Mouse (Mus musculus) left cerebral cortex, adult 11 months (tissue): ENCODE results near the gene Rab42.

Source experiments
- DNase-seq: peaks from one replicate; pipeline ENCODE4 v3.0.0; 2022; ENCODE audit warnings: low spot score

Gene Rab42

DNA sequence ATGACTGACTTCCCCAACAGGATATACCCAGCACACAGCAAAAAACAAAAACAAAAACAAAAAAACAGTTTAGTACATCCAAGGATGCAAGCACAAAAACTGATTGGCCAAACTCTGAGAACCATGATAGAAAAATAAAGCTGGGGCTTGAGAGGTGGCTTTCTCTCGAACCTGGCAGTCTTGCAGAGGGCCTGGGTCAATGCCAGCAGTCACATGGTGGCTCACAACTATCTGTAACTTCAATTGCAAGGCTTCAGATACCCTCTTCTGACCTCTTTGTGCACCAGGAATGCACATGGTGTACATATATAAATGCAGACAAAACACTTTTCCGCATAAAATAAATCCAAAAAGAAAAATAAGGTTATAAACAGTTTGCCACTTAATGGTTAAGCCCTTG, 30.0 kb downstream of the Rab42 start:
- DNase-seq = no peak

DNA sequence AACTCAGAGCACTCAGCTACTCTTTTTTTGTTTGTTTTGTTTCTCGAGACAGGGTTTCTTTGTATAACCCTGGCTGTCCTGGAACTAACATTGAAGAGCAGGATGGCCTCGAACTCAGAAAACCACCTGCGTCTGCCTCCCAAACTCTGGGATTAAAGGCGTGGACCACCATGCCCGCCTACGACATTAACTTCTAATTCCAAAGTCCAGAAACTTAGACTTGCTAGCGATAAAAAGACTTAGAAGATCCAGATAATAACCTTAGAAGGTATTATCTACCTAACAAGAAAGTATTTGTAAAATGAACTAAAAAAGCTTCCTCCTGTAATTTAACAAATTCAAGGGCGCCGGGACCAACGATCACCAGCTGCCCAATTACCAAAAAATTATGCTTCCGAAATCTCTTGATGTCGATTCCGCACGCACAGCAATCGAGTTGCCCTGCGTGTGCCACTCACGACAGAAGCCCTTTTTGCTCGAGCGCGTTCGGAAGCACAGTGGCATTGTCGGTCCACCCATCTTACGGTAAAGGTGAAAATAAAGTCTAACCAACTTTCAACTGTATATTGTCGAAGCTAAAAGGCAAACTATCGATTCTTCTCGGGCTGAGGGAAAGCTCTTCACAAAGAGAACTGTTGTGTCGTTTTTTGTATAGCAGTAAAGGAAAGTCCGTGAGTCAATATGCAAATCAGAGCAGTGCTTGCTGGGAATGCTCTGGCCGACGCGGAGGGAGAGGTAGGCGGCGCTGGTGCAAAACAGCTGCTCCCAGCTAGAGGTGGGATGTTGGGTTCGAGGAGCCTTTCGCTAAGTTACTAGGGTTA, 33.2 kb downstream of the Rab42 start:
- peak; percentile 84 for DNase-seq

DNA sequence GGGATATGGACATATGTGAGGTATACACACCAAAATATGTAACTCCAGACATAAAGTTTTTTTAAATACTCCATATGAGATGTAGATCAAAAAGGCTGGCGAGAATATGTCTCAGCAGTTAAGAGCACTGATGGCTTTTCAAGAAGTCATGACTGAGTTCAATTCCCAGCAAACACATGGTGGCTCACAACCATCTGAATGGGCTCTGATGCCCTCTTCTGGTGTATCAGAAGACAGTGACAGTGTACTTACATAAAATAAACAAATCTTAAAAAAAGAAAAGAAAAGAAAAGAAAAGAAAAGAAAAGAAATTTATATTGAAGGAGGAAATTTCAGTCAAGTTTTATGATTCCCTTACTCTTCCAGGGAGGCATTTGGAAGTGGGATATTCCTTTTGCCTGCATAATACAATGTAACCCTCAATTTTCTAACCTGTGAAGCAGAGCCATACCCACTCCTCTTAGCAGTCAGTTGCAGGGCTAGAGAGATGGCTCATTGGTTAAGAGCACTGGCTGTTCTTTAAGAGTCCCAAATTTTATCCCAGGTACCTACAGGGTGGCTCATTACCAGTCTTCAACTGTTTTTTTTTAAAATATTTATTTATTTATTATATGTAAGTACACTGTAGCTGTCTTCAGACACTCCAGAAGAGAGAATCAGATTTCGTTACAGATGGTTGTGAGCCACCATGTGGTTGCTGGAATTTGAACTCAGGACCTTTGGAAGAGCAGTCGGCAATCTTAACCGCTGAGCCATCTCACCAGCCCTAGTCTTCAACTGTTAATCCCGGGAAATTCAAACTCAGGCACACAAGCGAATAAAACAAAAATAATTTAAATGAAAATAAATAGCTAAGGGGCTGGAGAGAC, 34.1 kb downstream of the Rab42 start:
- no peak for DNase-seq

DNA sequence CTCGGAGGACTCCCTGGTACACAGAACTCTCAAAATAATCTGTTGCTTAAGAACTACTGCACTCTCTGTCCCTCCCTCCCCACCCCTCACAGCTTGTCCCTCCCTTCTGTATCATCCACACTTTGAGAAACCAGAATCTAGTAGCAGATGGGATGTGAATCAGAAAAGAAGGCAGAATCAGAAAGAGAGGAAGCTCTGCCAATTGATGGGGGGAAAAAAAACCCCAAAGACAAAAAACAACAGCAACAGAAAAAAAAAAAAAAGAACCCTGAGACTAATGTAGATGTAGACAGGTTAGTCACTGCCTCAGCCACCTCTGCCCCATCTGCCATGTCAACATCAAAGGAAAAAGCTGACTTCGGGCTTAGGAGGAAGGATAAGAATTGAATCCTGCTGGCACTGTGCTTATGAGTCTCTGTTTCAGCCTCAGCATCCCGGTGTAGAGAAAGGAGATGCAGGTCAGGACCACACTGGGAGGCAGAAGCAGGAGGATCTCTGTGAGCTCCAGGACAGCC, 36.3 kb downstream of the Rab42 start:
- no peak for DNase-seq

DNA sequence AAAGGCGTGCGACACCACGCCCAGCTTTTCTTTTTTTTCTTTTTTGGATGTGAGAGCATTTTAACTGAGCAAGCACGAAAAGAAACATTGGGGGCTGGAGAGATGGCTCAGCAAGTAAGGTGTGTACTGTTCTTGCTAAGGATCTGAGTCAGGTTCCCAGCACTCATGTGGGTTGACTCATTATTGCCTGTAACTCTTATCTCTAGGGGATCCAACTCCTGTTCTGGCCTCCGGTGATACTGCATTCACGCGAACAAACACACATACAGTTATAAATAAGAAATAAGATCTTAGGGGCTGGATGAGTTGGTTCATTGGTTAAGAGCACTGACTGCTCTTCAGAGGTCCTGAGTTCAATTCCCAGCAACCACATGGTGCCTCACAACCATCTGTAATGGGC, 39.9 kb downstream of the Rab42 start:
- DNase-seq = no peak

DNA sequence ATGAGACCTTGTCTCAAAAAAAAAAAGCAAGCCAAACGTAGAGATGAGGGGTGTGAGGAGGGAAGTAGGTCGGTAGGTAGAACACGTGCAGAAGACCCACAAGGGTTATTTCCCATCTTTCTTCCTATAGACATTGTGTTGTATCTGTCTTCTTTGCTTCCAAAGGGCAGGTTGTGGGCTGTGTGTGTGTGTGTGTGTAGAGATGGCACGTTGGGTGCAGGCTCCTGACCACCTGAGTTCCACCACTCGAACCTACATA, 40.9 kb downstream of the Rab42 start:
- DNase-seq = no peak

DNA sequence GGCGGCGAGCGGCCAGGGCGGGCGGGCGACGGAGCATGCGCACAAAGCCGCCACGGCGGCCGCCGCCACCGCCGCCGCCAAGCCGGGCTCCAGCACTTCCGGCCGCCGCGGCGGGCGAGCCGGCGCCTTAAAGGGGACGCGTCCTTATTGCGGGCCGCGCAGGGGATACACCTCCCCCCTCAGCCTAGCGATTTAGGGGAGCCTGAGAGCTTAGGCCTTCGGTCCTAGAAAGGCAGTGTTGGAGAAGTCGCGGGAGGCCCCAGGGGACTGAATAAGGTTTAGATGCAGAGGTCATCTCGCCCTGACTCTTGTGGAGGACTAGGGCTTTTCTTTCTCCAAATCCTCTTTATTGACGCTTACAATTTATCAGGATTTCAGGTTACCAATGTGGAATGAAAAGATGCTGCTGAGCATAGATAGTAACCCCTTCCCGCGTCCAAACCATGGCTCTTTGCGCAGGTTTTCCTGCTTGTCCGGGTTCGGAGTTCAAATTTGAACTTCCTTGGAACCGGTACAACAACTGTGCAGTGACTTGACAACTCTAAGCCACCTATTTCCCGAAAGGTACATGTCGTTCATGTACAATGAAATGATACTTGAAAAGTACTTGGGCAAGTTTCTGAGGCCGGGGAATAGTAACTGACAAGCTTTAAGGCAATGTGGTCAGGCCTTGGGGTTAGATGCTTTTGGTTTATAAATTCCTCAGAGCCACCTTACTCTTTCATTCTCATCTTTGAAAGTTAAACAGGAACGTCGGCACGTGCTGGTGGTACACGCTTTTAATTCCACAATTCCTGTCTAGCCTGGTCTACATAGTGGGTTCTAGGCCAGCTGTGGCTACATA, 41.4 kb downstream of the Rab42 start, which contains the start of gene Gmeb1:
Gene Gmeb1, minus strand, starts transcription at position 89 of the 844 bp plus-strand sequence.
- DNase-seq = peak; percentile 59

DNA sequence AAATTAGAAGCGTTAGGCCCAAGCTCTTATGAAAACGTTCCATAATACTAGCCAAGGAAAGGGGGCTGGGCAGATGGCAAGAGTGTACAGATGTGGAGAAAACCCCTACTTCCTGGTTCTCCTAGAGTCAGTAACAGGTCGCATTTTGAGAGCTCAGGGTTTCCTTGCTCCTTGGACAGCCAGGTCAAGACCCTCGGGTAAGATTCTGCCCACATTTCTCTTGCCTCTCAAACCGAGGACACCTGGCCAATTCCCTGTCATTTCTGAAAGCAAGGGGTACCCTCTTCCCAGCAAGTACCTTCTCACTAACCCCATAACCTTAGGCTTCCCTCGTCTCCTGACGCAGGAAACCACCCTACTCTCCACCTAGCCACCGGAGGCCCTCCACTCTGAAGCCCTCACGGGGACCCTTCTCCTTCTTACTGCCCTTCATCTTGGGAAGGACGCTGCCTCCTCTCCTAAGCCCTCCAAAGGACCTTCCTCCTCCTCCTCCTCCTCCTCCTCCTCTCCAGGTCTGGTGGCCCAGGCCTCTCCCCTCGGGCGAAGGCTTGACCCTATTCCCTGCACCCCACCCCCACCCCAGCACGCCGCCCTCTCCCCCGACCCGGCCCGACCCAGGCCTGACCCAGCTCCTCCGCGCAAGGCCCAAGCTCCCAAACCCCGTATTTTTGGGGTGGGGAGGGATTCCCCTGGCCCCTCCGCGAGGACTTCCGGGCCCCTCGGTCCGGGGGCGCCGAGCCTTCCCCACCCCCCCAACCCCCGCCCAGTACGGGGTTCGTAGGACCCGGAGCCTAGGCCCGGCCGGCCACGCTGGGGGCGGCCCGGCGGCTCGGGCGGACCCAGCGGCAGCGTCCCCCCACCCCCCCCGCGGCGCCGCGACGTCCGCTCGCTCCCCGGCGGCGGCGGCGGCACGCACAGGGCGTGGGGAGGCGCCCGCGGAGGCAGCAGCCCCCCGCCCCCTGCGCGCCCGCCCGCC, 42.5 kb downstream of the Rab42 start:
- DNase-seq = no peak

DNA sequence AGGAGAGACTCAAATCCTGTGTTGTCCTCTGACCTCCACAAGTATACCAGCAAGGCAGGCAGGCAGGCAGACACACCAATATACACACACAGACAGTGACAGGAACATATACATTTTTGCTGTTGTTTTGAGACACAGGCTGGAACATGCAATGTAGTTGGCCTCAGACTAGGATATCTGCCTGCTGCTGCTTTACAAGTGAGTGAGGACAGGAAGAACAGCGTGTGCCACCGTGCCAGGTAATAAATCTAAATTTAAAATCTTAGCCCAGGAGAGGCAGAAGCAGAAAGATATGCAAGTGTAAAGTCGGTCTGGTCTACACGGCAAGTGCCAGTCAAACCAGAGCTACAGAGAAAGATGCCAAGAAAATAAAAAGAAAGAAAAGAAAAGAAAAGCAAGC, 43.9 kb downstream of the Rab42 start:
- no peak for DNase-seq

DNA sequence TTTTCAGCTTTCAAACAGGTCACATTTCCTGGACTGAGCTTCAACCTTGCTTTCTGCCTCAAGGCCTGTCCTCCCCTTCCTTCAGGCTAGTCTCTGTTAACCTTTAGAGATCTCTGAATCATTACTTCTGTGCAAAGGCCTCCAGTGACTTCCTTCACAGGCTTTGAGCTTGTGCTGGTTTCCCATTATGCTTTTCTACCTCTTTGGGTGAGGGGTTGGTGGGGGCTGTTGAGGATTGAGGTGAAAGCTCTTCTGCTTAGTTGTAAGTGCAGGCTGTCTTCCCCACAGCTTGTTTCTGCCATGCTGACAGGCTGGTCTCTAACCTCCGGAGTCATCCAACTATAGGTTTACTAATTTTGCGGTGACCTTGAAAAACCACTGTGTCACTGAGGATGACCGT, 46.8 kb downstream of the Rab42 start:
- DNase-seq = no peak

DNA sequence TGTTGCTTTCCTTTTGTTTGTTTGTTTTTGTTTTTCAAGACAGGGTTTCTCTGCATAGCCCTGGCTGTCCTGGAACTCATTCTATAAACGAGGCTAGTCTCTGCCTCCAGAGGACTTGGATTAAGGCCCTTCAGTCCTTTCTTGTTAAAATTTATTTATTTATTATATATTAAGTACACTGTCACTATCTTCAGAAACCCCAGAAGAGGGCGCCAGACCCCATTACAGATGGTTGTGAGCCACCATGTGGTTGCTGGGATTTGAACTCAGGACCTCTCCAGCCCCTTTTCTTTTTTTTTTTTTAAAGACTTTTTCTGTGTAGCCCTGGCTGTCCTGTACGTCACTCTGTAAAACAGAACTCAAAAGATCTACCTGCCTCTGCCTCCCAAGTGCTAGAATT, 48.2 kb downstream of the Rab42 start:
- DNase-seq = no peak

DNA sequence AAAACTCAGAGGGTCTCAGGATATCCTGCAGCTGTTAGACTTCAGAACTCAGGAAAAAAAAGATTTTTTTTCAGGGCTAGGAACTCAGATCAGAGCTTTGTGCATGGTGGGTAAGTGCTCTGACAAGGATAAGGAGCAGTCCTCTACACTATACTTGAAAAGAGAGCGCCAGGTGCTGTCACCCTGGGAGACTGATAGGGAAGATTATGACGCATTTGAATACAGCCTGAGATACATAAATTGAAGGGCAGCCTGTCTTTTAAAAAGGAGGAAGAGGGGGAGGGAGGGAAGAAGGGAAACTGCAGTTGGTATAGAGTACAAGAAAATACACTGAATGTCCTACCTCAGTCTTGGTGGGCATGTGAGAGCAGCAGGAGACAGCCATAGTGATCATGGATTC, 49.6 kb downstream of the Rab42 start:
- no peak for DNase-seq

DNA sequence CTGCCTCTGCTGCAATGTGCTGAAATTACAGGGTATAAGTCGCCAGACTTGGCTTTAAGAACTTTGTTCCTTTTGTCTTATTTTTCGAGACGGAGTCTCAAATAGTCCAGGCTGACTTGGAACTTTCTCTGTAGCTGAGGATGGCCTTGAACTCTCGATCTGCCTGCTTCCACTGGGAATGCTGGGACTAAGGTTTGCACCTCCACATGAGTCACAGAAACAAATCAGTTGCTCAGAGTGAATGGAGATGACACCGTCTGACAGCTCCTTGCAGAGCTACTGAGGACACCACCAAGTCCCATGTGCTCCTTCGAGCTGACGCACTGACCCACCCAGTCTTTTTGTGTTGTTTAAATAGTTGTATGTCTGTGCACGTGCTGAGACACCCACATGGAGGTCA, 50.1 kb downstream of the Rab42 start:
- no peak for DNase-seq
